Mouse (Mus musculus): ENCODE data around the gene Prpmp5.
"Not testable (repeated sequence)": the region's sequence is repeated elsewhere in the genome, so short reads cannot be mapped to it uniquely, and the experiment has no call there.

Gene Prpmp5

DNA sequence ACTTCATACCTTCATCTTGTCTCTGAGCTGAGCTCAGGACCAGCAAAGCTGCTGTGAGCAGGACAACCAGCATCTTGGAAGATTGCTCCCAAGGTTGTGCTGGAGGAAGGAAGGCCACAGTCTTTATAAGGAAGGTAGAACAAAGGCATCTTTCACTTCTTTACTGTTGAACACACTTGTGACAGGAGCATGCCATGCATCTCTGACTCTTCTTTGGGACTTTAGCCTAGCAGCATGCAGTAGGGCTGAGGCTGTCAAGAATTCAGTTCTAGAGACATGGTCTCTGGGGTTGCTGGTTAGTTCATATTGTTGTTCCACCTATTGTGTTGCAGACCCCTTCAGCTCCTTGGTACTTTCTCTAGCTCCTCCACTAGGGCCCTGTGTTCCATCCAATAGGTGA is at the start of gene Prpmp5:
Prpmp5 (minus strand) TSS at position 101 of the 400 bp plus-strand sequence.
- not testable (repeated sequence) for DNase-seq (ENCODE audit: low spot score)

DNA sequence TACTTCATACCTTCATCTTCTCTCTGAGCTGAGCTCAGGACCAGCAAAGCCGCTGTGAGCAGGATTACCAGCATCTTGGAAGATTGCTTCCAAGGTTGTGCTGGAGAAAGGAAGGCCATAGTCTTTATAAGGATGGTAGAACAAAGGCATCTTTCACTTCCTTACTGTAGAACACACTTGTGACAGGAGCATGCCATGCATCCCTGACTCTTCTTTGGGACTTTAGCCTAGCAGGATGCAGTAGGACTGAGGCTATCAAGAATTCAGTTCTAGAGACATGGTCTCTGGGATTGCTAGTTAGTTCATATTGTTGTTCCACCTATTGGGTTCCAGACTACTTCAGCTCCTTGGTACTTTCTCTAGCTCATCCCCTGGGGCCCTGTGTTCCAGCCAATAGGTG is 49.5 kb upstream of the Prpmp5 start, which contains the start of gene Gm8882:
Gm8882 (minus strand) TSS at position 101 of the 400 bp plus-strand sequence.
- not testable (repeated sequence) for DNase-seq (ENCODE audit: low spot score)

Measured in urinary bladder, postnatal 25 days (tissue).